Mouse (Mus musculus): ENCODE measurements around the gene Inip. TPM values are rescaled to one million over a fixed set of nuclear protein-coding genes. Genes with fewer than 3 reads are reported as not detected.
"Not testable (repeated sequence)": the region's sequence is repeated elsewhere in the genome, so short reads cannot be mapped to it uniquely, and the experiment has no call there.

Inip gene
- total RNA-seq, 2 experiments from 2014 or later: 19.7 to 22.7 TPM

DNA sequence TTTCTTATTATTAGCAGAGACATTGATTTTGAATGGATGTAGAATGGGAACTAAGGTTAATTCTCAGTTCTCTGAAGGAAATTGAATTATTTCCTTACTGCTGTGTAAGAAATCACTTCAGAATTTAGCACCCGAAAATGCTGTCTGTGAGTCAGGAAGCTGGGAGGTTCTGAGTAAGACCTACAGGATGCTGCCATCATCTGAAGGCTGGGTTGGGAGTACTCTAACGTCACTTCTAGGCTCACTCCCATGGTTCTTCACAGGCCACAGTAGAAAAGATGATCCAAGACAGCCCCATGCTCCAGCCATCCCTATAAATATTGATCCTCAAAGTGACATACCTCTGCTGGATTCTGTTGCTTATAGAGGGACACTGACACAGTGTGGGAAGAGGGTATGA, 6.1 kb upstream of the Inip start:
- DNase-seq: no peak

DNA sequence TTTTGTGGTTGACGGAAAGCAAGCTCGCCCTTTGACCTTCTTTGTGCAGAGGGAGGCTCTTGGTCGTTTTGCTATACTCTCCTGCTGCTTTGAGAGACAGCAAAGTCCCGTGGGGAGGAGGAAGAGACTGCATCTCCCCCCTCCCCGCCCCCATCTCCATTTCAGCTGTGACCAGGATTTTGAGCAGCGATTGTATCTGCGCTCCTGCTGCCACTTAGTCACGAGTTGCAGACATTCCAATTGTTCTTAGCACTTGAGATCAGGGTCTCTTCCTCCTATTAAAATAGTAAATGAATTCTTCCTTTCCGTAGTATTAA, 5.4 kb upstream of the Inip start:
- no peak for DNase-seq

DNA sequence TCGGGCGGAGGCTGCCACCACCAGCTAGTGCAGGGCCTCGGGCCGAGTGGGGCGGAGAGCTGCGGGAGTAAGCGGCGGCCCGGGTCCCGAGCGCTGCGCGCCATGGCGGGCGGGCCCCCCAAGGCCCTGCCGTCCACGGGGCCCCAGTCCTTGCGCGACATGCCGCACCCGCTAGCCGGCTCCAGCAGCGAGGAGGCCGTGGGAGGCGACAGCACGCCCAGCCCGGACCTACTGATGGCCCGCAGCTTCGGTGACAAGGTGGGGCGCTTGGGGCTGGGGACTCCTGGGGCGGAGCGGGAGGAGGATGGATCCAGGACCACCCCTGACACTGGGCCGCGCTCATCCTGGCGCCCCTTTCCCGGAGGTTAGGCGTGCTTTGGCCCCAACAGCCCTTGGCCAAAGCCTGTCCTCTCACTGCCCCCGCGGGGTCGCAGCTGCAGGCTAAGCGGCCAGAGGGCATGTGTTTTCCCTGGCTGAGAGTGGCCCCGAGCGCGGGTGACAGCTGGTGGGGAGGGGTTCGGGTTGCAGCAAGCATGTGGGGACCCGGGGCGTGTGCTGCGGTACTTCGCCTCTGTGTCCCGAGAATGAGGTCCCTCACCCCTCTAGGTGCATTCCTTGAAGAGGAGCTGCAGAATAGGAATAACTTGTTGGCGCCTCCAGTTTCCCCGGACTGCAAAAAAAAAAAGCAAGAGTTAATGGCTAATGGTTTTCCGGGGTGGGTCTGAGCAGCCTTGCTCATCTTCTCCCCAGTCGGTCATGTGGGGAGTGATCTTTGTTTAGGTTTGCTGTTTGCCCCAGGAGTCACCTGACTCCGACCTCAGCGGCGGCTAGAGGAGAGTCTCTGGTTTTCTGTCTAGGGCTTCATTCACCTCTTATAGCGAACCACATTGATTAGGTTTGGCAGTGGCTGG, 4.8 kb upstream of the Inip start:
- peak; percentile 51 for DNase-seq

DNA sequence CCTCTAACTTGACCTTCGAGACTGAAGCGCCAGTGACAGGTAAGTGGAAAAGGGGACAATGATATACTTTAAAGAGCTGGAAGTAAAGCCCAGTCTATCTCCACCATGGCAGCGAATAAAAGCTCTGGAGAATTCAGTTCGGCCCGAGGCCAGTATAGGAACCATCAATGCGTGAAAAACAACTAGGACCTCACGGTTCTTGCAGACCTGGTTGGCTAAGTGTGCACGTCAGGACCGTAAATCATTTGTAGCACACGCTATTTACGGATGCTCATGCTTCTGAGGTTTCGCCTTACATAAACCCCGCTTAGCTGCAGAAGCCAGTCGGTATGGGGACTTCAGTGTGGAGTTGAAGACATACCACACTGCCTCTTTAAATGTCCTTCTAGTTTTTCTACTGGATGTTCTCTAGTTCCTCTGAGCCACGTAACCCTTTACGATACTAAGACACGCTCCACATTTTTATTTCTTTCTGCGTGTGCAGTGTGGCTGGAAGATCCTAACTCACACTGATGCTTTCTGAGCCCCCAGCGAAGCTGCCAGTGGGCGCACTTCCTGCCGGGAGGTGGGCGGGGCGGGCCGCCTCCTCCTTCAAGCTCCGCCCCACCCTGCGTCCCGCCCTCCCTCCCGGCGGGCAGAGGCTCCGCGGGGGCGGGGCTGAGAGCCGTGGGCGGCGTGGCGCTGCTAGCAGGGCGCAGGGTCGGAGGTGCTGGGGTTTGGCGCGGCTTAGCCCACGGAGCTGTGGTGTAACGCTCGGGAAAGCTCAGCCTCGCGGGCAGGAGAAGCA, 4.0 kb upstream of the Inip start, which contains the start of gene Snx30:
Gene Snx30 (plus strand): TSS at position 660 of the 787 bp plus-strand sequence.
- peak; percentile 92 for DNase-seq

DNA sequence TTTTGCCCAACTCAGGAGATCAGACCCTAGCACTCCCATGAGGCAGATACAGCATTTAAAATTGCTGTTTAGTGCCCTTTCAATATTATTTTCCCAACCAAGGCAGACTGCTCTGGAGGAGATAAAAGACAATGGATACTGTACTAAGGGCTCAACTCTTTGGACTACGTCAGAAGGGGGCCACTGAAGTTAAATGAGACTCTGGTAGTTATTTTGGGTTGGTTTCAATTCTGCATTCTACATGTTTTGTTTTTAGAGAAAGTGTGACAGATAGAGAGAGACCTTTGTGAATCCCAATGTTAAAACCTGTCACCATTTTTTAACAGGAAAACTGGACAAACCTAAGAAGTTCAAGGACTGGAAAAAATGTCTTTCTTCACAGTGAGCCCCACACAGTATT, 3.4 kb upstream of the Inip start:
- no peak for DNase-seq

DNA sequence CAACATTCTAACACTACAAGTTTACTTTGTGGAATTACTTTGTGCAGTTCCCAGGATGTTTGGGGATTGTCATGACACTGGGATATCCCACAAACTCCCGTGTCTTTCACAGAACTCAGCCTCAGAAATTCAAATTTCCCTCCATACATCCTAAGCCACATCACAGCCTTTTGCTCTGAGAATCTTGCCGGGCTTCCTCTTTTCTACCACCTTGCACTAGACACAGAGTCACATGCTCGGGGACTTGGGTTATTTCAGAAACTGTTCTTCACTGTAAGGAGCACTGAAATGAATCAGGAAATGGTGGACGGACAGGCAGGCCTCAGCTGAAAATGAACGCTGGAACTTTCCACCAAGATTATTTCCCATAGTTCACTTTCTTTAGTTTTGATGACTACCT, 2.0 kb upstream of the Inip start:
- DNase-seq: no peak

DNA sequence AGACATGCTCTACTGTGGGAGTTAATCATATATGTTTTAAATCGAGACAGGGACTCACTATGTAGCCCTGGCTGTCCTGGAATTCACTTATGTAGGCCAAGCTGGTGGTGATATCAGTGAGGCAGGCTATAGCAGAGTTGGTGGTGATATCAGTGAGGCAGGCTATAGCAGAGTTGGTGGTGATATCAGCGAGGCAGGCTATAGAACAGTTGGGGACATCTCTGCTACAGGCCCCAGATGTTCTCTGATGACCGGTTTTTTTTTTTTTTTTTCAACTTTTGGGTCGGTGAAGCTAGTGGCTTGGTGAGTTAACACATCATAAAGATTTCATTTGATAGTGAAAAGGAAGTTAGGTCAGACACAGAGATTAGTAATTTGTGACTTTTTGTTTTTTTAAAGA, 1.4 kb upstream of the Inip start:
- DNase-seq: no peak

DNA sequence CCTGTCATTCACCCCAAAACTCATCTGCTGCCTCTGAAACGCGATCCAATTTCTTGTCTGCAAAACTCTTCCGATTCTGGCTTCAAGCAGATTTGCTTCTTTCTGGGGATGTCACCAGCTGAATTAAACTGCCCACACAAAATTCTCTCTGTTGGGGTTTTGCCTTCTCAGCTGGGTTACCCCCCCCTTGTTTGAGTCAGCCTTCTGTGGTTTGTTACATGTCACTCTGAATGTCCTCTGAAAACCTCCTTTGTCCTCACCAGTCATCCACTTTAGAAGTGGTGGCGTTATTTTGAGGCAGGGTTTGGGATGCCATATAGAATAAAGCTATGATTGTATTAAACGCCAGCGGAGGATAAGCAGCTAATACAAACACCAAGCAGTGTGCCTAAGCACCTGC, 718 bp upstream of the Inip start:
- no peak for DNase-seq

DNA sequence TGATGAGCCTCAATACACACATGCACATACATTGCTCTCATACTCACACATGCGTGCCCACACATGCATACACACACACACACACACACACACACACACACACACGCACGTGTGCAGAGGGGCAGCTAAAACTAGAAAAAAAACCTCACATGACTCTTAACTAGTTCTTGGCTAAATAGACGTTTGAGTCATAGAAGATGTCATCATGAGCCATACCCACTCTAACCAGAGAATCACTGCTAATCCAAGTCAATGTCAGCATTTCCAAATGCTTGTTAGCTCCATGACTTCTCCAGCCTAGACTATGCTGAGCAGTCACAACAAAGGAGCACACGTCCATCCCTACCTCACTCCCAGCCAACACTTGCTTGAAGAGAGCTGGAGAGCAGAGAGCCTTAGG, 1.2 kb downstream of the Inip start:
- no peak for DNase-seq

DNA sequence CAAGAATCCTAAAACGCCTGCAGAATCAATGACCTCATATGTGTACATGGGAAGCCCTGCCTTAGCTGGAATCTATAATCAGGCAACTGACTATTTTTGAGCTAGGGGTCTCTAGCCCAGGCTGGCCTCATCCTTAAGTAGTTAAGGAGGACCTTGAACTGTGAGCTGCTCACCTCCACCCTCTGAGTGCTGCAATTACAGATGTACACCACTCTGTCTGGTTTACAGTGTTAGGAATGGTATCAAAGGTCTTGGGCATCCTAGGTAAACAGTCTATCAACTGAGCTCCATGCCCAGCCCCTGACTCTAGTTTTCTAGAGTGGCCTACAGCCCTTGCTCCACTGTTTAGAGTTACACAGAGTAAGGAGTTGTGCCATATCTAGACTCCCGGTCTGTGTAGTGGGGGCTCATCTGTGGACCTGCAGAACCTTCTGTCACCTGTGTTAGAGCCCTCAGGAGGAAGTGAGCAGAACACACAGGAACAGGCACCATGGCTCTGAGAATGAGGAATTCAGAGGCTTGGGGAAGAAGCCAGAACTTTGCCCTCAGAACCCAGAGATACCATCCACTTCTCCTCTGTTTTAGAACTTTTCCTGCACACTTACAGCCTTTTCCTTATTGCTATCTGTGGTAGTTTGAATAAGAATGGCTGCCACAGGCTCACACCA, 5.5 kb downstream of the Inip start:
- no peak for DNase-seq

DNA sequence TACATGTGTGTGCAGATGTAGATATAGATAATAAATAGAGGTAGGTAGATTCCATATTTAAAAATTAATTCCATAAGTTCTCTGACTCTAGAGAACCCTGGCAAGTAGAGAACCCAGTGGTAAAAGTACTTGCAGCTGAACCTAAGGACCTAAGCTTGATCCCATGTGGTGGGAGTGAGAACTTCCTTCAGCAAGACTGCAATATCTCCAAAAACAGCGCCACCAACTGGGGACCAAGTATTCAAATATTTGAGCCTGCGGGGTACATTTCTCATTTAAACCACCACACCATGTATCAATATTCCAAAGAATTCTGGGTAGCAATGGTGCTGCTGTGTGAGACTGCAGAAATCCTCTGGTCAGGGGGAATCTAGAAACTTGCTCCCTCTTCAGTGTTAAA, 7.3 kb downstream of the Inip start:
- DNase-seq: no peak

DNA sequence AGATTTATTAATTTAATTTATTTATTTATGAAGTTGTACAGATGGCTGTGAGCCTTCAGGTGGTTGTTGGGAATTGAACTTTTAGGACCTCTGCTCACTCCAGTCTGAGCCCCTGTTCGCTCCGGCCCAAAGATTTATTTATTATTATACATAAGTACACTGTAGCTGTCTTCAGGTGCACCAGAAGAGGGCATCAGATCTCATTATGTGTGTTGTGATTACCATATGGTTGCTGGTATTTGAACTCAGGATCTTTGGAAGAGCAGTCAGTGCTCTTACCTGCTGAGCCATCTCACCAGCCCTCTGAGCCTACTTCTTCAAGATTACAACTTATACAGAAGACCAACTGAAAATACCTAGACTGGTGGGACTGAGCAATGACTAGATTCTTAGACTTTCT, 7.8 kb downstream of the Inip start:
- DNase-seq: not testable (repeated sequence)

DNA sequence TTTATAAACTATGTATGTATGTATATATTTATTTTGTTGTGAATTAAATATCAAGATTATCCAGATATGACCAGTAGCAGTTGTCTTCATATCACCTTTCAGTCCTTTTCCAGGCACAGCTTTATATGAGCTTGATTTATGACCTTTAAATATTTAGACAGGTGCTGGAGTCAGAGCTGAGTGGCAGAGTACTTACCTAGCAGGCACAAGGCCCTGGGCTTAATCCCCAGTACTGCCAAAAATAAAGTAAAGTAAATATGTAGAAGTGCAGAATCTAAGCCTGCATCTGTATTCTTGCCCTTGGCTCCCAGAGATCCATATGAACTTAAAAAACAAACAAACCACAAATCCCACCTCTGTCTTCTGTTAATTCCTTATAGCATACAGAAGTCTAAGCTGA, 12.4 kb downstream of the Inip start:
- DNase-seq: no peak

DNA sequence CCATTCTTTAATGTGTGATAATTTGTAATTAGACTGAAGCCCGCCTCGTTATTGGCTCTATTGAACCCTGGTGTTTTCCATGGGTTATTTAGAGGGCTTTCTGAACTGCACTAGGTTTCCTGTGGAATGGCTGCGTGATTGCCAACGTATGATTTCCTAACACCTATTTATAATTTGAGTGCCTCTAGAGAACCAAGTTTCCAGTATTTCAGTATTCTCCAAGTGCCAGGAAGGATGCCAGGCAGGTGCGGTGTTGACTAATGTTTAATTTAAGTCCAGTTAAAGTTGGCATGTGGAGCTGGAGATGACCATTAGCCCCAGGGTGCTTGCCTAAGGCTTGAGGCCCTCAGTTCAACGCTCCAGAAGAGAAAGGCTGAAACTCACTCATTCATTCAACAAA, 14.3 kb downstream of the Inip start:
- no peak for DNase-seq

DNA sequence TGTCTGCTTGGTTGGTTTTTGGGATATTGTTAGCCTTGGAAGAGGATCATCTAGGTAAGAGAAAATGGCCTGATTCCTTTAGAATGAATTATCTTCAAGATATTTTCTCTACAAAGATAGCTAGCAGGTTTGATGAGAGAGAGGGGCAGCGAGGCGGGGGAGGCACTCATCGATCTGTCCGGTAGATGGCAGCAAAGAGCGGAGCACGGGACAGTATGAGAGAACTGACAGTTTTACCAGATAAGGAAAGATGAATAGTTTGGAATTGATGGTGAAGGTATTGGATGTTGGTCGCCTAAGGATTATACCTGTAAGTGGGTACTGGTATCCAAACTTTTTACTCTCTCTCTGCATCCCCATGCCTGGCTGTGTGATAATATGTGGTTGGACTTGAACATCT, 14.7 kb downstream of the Inip start:
- DNase-seq: peak; percentile 85

DNA sequence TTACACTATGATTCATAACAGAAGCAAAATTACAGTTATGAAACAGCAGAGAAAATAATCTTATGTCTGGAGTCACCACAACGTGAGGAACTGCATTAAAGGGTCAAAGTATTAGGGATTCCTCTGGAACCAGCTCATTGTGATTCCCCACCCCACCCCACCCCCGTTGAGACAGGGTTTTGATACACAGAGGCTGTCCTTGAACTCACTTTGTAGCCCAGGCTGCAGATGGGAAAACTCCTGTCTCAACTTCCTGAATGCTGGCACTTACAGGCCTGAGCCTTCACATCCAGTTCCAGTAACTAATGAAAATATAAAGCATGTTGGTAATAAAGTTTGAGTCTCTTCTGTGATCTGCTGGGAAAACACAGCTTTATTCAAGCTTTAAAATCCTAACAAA, 16.0 kb downstream of the Inip start:
- no peak for DNase-seq

DNA sequence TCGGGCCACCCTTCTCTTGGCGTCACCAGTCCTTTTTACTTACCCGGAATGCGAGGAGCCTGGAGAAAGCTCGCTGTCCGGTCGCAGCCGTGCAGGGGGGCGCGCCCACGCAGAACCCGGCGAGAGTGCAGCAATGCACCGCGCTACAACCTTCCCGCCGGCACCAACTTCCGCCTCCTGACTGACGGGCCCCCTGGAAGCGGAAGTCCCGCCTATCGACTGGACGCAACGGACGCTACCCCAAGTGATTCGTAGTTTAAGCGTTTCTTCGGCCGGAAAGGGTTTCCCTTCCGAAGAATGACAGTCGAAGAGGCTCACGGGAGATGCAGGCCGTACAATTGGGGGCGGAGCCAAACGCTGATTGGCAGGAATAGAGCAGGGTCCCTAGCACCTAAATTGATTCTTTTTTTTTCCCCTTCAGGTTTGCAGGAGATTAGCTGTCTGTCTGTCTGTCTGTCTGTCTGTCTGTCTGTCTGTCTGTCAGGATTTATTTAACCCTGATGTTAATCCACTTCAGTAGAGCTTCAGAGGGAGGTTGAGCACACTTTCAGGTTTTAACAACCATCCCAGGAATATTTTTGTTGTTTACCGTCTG, 17.6 kb downstream of the Inip start:
- peak; percentile 96 for DNase-seq

DNA sequence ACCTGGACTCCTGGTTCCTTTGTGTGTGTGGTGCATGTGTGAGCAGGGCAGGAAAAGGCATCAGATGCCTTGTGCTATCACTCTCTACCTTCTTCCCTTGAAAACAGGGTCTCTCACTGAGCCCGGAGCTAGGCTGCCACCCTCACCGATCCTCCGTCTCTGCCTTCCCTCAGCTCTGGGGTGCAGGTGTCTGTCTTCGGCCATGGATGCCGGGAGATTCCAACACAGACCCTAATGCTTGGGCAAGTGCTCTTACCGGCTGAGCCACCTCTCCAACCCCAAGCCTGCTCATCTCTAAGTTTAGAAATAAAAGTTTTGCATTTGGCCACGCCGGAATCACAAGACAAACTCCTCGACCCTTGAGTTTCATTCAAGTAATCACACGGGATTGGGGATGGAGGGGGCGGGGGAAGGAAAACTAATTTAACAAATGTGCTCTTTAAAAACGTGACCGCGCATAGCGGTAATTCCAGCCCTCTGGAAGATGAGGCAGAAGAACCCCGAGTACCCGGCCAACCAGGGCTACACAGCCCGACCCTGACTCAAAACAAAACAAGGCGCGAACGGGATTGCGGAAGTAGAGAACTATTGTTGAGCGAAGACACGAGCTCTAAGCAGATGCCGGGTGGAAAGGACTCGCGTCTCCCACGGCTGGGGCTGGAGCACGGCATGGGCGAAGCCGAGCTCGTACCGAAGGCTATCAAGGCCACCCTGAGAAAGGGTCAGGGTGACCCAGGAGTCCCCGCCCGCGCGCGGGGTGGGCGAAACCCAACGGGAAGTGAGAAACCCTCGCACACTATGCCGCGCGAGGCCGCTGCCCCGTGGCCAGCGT, 18.3 kb downstream of the Inip start:
- no peak for DNase-seq

DNA sequence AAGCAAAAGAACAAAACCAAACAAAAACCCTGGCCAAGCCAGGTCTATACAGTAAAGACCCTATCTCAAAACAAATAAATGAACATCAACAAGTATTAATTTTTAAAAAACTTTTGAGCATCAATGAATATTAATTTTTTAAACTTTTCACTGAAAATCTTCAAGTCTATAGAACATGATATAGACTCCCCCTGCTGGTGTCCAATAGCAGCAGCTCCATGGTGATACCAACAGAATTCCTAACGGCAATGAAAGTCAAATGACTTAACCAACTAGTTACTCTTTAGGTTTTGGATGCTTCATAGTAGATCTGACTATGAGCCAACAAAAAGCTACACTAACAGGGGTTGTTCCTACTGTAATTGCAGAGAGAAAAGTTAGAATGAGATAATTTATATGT, 20.8 kb downstream of the Inip start:
- no peak for DNase-seq

DNA sequence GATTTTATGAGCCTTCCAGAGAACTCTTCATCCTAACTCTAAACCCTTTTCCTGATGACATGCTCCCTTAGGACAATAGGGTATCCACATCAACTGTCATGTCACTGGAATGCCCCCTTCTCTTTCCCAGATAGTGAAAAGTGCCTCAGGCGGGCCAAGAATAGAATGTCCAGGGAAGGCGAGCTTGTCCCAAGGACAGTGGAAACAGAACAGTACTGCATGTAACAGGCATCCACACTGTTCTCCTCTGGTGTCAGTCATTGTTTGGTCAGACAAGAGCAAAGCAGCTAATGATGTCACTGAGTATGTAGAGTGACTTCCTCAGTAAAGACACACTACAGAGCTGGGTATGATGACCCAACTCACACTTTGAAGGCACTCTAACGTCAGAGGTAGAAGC, 23.6 kb downstream of the Inip start:
- peak; percentile 22 for DNase-seq

DNA sequence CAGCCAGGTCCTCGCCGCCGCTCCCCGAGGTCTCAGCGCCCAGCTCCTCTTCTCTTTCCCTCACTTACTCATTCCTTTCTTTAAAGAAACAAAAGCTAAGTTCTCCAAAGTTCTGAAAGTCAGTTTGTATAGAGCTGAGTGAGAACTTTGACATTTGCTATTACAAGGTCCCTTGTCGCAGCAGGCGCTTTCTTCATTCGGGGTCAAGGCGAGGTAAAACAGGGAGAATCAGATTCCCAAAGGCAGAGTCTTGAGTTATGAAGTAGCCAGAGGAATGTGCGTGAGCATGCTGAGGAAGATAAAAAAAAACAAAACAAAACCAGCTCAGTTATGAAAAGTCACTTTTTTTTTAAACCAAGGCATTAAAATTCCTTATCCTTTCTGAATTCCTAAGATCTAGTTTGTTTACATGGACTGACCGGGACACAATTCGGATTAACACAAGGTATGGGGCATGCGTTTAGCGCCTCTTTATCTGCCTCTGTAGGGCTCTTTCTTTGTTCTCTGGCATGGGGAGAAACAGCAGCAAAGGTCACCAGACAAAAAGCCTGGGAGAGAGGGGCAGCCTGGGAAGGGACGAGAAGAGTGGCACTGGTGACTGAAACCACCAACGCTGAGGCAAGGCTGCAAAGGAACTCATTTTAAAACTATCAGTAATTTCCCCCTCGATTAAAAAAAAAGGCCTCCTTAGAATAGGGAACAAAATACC, 29.1 kb downstream of the Inip start:
- no peak for DNase-seq

All from heart, postnatal 4 days (tissue).